Mouse (Mus musculus) adrenal gland, postnatal 4 days (tissue): ENCODE measurements at regions not wholly inside any gene's neighbourhood (a gene's known extent, or its start where the extent isn't known, plus 50 kb on each side); places are given as distances from the start of the nearest gene placed in this dataset.

Source experiments
- DNase-seq, 2 experiments: peaks; one replicate each; pipeline ENCODE4 v3.0.0; 2021 to 2022; ENCODE audit warnings: low spot score in 2 of 2, mixed read lengths in 2 of 2

DNA sequence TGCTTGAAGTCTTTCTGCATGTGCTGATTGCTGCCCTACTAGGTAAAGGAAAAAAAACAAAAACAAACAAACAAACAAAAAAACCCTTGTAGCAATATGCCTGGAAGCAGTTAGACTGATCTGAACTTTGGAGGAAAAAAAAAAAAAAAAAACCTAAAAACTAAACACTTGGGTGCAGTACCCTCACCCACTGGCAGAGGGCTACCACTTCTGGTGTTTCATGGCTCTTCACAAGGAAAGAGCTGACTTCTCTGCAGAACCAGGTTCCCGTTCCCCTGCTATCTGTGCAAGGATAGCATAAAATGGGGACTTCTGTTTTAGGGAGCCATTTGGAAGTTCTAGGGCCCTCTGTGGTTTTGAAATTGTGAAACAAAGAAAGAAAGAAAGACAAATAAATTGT, 52.2 kb upstream of the Otud4 start:
- peak in 1 of 2 experiments; percentile 17 for DNase-seq

DNA sequence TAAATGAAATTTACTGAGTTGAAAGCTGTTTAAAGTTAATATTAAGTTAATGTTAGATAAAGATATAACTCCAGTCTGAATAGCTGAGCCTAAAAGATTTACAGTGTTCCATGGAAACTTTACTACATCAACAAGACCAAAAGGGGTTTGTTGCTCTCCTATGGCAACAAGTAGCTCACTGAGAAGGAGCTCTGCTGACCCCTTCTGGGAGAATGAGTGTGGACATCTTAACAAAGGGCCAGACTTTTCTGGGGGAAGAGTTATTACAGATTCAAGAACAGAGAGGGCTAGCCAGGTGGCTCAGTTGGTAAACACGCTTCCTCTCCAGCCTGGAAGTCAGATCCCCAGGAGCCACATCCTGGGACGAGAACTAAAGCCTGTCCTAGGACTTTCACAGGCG, 54.5 kb upstream of the Otud4 start:
- peak in 1 of 2 experiments; percentile 19 for DNase-seq

DNA sequence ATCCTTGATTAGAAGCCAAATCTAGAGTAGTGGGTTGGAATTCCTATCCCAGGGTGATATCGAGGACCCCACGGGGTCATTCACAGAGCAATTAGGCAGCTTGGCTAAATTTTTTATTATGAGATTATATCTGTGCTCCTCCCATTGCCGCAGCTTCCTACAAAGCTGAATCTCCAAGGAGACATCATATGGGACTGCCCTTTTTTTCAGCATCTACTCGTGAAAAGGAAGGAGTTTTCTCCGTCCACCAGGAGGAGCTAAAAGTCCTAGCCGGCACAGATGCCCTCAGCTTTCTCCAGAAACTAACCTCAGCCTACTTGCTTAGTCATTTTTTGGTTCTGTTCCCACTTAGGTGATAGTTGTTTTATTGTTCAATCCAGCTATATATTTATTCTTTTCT, 56.1 kb upstream of the Otud4 start:
- no peak for DNase-seq

DNA sequence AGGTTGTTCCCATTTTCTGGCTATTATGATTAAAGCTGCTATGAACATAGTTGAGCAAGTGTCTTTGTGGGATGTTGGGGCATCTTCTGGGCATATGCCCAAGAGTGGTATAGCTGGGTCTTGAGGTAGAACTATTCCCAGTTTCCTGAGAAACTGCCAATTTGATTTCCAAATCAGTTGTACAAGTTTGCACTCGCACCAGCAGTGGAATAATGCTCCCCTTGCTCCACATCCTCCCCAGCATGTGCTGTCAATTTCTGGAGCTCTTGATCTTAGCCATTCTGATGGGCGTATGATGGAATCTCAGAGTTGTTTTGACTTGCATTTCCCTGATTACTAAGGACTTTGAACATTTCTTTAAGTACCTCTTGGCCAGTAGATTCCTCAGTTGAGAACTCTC, 57.2 kb upstream of the Otud4 start:
- no peak for DNase-seq

DNA sequence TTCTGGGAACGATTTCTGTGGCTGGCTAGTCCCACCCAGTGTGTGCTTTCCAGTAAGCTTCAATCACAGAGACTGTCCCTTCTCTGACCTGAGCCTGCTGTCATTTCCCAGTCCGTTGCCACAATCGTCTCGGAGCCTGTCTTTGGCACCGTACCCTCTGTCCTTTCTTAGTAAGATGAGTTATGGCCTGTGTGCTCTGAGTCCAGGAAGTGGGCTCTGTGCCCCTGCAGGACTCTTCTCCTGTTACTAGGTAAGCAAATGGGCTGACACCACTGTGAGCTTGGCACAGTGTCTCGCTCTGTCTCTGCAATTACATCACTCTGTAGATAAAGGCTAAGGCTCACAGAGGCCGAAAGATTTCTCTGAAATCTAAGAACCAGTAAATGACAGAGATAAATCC, 63.3 kb upstream of the Otud4 start:
- no peak for DNase-seq

DNA sequence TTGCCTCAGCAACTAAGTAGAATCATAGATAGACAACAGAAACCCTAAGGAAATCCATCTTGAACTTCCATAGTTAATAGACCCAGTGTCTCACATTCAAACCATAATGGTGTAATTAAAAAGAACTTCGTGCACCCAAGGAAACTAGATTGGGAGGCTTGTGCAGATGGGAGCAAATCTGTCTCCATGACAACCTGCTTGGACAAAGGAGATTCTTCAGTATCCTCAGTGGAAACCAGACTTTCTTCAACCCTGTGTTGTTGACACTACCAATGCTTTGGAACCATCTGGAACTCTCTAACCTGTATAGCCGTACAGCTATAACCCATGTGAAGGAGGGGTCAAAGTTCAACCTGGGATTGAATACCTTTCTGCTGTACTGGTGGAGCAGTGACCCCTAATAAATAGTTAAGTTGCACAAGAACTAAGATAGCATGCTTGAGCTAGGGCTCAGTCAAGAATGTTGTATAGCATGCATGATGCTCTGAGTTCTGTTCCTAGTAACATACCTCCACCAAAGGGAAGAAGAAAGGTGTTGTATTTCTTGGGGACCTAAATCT, 64.2 kb upstream of the Otud4 start:
- DNase-seq: no peak

- DNase-seq: no peak
Measured at GRCm38 (mm10) chr8:79573491-79573890, 65.9 kb upstream of the Otud4 start.

GRCm38 (mm10) chr8:79572526-79572925, 66.9 kb upstream of the Otud4 start:
- no peak for DNase-seq

- no peak for DNase-seq
Measured at GRCm38 (mm10) chr8:79563101-79563500, 76.3 kb upstream of the Otud4 start.

DNA sequence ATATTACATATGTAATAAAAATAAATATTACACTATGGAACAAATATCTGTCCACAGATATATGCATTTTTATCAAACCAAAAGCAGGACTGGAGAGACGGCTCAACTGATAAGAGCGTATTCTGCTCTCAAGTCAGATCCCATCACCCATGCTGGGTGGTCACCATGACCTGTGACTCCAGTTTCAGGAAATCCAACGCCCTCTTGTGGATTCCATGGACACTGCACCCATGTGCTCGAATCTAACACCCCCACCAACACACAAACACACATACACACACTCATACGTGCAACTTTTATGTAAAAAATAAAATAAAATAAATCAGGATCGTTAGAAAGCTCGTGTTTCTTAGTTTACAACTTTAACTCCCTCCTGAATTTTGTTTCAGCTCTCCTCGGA, 76.7 kb upstream of the Otud4 start:
- DNase-seq: no peak

DNA sequence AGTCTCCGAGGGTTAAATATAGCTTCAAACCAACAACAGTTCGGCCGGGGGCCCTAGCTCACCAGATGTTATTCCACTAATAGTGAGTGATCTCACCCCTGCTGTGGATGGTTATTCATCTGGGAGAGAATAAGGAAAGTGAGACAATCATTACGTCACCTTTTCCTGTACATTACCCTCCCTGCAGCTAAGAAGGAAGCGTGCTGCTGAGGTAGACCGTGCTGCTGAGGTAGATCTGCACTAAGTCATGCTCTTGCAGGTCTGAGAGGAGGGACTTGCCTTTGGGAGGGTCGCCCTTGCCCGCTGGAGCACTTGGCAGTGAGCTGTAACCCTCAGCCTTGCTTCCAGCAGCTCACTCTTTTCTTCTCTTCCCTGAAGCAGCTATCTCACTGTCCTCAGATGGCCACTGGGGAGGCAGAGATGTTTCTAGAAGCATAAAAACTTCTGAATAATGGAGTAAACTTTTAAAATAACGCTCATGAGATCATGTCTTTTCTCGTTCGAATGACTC, 77.3 kb upstream of the Otud4 start:
- DNase-seq: no peak

GRCm38 (mm10) chr8:79561269-79562063, 78.0 kb upstream of the Otud4 start:
- no peak for DNase-seq

DNA sequence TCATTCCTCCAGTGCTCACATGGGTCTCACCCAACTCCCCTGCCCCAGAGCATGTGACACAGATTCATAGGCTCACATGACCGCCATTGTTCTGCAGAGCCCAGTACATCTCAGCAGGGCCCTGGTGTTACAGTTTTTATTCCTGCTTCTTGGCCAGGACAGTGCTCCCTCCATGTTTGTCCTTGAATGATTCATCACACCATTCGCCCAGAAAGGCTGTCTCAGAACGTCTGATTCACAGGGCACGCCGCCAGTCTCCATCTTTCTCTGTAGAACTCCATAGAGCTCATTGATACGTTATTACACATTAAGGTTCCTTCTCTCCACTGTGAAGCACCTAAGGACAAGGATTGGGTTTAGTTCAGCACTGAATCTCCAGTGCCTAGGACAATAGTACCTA, 79.9 kb upstream of the Otud4 start:
- DNase-seq: peak in 1 of 2 experiments; percentile 19

GRCm38 (mm10) chr8:79554311-79554710, 85.1 kb upstream of the Otud4 start:
- DNase-seq: no peak

DNA sequence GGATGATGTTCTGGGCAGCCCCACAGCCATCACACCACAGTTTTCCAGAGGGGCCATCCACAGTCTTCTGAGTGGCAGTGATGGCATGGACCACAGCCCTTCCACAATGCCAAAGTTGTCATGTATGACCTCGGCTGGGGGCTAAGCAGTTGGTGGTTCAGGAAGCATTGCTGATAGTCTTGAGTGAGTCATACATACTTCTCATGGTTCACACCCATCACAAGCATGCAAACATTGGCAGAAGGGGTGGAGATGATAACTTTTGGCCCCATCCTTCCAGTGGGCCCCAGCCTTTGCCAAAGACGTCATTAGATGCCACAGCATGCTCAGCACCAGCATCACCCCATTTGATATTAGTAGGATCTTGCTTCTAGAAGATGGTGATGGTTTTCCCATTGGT, 89.3 kb upstream of the Otud4 start:
- DNase-seq: no peak

GRCm38 (mm10) chr8:79548156-79548555, 91.3 kb upstream of the Otud4 start:
- no peak for DNase-seq

DNA sequence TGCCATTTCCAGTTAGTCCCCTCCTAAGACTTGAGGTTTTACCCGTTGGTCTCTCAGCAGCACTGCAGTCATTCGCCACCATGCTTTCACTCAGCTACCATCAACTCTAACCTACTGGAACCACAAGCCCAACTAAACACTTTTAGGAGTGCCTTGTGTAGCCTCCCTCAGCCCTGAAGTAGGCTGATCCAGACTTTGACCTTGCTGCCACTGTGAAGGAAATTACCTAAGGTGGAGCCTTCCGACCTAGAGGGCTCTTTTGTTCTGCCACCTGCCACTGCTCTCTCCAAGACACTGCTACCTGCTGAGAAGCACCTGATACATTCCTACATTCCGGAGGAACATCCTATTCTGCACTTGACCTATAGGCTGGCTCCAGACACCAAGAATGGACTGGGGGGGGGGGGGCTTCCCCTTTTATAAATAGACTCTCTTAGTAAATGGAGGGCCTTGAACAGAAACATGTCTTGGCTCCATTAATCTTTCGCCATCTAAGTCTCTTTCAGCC, 93.5 kb upstream of the Otud4 start:
- no peak for DNase-seq

DNA sequence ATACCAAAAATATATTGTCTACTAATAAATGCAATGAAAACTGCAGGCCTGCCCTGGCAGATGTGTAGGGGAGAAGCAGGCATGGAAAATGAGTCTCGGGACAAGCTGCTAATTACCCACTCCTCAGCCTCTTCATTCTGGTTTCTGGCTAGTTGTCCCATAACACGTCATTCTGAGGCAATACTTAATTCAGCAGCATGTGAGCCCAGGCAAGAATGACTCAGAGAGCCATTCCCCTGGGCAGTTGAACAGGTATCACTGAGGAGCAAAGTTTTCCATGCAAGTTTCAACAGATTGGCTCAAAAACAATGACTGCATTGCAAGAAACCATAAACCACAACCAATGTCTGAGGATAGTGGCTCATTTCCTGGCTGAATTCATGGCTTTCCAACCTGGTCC, 97.0 kb upstream of the Otud4 start:
- no peak for DNase-seq

DNA sequence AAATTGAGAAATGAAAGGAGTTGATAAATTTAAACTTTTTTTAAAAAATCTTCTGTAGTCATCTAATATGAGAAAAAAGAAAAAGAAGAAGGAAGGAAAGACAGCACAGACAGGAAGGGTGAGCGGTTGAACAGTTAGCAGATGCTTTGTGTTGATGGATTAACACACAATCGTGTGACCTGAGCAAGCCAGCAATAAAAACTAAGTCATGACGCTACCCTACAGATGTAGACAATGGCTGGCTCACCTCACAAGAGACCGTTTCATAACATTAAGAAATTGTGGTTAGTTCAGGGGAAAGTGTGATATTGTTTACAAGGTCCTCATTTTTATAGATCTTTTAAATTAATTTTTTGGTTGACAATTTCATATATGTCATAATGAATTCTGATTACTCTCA, 99.4 kb upstream of the Otud4 start:
- DNase-seq: no peak

- no peak for DNase-seq
Measured at GRCm38 (mm10) chr8:79534271-79534889, 105.0 kb upstream of the Otud4 start.

DNA sequence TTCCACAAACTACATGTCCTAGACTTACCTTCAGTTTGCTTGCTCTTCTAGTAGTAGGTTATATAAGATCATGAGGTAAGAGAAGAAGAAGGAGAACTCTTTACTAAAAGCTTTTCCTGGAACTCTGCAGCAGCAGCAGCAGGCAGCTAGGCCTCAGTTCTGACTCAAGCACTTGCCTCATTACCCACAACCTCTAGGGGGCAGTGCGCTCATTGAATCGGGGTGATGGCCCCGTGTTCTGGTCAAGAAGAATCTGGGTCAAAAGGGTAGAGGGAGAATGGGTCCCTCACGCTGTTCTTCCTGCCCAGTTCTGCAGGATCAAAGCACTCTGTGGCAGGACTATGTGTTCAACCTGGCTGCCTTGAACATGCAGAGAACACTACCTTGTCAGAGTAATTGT, 109.9 kb upstream of the Otud4 start:
- DNase-seq: no peak

DNA sequence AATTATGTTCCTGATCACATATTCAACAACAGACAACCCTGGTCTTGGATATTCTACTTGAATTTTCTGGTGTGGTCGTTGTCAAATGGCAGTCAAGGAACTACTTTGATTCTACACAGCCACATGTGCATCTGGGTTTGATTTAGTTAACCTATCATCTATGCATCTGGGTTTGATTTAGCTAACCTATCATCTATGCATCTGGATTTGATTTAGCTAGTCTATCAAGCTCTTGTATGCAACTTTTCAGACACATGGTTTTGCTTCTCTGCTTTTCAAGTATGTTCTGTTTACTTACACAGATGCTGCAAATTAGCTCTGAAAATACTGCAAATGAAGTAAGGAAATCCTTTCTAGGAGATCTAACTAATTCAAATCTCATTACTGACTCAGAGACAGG, 117.4 kb upstream of the Otud4 start:
- no peak for DNase-seq
